Mouse (Mus musculus): ENCODE measurements at regions not wholly inside any gene's neighbourhood (a gene's known extent, or its start where the extent isn't known, plus 50 kb on each side); places are given as distances from the start of the nearest gene placed in this dataset.

DNA sequence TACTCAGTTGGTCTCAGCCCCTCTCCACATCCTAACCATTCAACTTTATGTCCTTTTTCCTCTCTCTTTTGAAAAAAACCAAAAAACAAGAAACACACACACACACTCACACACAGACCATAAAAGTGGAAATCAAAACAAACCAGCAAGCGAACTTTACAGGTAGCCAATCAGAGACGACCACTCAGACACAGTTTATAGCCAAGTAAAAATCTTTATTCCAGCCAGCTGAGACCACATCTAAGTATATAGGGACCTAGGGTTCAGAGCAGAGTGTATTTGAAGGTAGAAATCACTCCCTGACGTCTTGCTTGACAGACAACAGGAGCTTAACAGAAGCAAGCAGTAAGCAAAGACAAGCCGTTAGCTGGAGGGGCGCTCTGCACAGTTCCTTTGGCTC is 553.3 kb downstream of the Gm19410 start:
- no peak overlapping the region for H3K4me2 ChIP-seq (ENCODE audit: low read length)

DNA sequence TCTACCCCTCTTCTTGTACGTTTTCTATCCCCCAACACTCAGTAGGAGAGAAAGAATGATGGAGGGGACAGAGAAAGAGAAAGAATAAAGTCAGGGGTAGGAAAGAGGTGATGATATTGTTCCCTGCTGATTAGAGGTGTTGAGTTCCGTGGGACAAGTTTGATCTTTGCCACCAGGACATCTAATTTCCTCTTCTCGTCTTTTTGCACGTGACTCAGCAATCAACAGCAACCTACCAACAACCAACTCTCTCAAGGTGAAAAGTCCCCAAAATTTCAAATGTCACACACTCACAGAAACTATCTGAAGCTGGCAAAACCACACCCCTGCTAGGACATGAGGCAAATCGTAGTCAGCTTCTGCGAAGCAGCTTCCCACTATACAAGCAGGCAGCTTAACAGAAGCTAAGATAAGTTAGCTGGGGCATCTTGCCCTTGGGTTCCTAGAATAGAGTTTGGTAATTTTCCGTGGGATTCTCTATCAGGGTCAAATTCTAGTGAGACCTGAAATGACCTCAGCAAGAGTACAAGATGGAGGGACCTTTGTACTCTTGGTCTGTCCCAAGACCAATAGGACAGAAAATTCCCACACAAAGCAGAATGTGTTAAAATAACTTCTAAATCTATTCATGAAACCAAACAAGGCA is 553.8 kb downstream of the Gm19410 start:
- Histone ChIP-seq H3K36me3 (ENCODE audit: control insufficient read depth, insufficient read depth, low read length) (no peaks in the 10 kb centered on the region), H3K27ac (ENCODE audit: low read depth) (no peak overlapping the region), H3K9me3 (ENCODE audit: control insufficient read depth, low read length) (no peaks in the 10 kb centered on the region), H3K4me2 (ENCODE audit: low read length) (no peak overlapping the region), H3K9ac (ENCODE audit: low read length) (no peak overlapping the region), H3K27me3 (replicated peaks; ENCODE audit: control insufficient read depth, insufficient read depth, low read length) (no peaks in the 10 kb centered on the region), H3K4me1 (replicated peaks; ENCODE audit: control insufficient read depth, insufficient read depth, low read length) (no peaks in the 10 kb centered on the region), H3K4me3 (ENCODE audit: low read depth, low read length) (no peak overlapping the region)
- 58% methylated on average over 7 of the region's 7 CpGs for WGBS
- DNase-seq (ENCODE audit: low spot score), result no peak
- ATAC-seq (replicated peaks; ENCODE audit: low FRiP score, low TSS enrichment, low read depth), result no peak

More for the DNA sequence above, 553.3 kb downstream of the Gm19410 start:
- DNase-seq (ENCODE audit: low spot score) (no peak), ATAC-seq (replicated peaks; ENCODE audit: low FRiP score, low TSS enrichment, low read depth) (no peak)
- WGBS, result 45% methylated on average over 5 of the region's 5 CpGs
- H3K9ac ChIP-seq (ENCODE audit: low read length), result no peak overlapping the region
- no peak overlapping the region for H3K27ac ChIP-seq (ENCODE audit: low read depth)
- H3K4me1 ChIP-seq (replicated peaks; ENCODE audit: control insufficient read depth, insufficient read depth, low read length), result no peaks in the 10 kb centered on the region
- H3K9me3 ChIP-seq (ENCODE audit: control insufficient read depth, low read length), result no peaks in the 10 kb centered on the region
- no peak overlapping the region for H3K4me3 ChIP-seq (ENCODE audit: low read depth, low read length)
- H3K27me3 ChIP-seq (replicated peaks; ENCODE audit: control insufficient read depth, insufficient read depth, low read length), result no peaks in the 10 kb centered on the region
- H3K36me3 ChIP-seq (ENCODE audit: control insufficient read depth, insufficient read depth, low read length), result no peaks in the 10 kb centered on the region

DNA sequence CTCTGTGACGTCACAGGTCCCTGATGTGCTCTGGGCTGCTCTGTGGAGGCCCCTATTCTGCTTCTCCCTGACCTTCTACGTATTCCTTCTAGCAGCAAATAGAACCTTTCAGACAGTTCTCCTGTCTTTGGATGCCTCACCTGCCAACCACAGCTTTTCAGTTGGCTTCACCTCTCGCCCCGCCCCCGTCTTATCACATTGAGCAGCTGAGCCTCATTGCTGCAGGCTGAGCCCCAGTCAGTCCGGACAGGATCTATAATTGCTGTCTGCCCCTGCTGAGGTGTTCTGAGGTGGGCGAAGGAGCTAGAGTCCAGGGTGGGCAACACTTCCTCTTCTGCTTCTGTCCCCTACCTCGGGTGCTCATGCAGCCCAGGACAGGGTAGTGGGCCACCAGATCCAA is 556.5 kb downstream of the Gm19410 start:
- H3K9ac ChIP-seq (ENCODE audit: low read length), result no peak overlapping the region
- no peaks in the 10 kb centered on the region for H3K27me3 ChIP-seq (replicated peaks; ENCODE audit: control insufficient read depth, insufficient read depth, low read length)
- WGBS, result 67% methylated on average over 8 of the region's 8 CpGs
- H3K27ac ChIP-seq (ENCODE audit: low read depth), result no peak overlapping the region
- no peaks in the 10 kb centered on the region for H3K9me3 ChIP-seq (ENCODE audit: control insufficient read depth, low read length)
- ATAC-seq (replicated peaks; ENCODE audit: low FRiP score, low TSS enrichment, low read depth) (no peak), DNase-seq (ENCODE audit: low spot score) (no peak)
- no peak overlapping the region for H3K4me3 ChIP-seq (ENCODE audit: low read depth, low read length)
- H3K4me2 ChIP-seq (ENCODE audit: low read length), result no peak overlapping the region
- no peaks in the 10 kb centered on the region for H3K36me3 ChIP-seq (ENCODE audit: control insufficient read depth, insufficient read depth, low read length)
- no peaks in the 10 kb centered on the region for H3K4me1 ChIP-seq (replicated peaks; ENCODE audit: control insufficient read depth, insufficient read depth, low read length)

DNA sequence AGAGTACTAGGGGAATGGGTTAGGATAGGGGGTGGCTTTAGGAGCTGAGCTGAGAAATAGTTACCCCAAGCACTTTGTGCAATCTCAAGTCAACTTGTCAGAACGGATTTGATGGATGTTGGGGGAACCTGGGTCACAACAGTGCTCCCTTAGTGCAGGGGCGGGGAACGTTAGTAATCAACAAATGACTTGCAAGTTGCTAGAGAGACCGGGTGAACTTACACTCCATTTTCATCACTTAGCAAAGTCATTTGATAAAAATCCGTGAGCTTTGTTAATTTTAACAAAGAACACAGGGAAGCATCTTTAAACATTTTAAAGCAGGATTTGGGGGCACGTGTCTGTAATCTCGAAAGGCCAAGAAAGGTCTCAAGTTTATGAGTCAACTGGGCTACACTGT is 557.0 kb downstream of the Gm19410 start:
- Histone ChIP-seq H3K27ac (ENCODE audit: low read depth) (no peak overlapping the region), H3K36me3 (ENCODE audit: control insufficient read depth, insufficient read depth, low read length) (no peaks in the 10 kb centered on the region), H3K27me3 (replicated peaks; ENCODE audit: control insufficient read depth, insufficient read depth, low read length) (no peaks in the 10 kb centered on the region), H3K4me3 (ENCODE audit: low read depth, low read length) (no peak overlapping the region), H3K9me3 (ENCODE audit: control insufficient read depth, low read length) (no peaks in the 10 kb centered on the region), H3K9ac (ENCODE audit: low read length) (no peak overlapping the region), H3K4me1 (replicated peaks; ENCODE audit: control insufficient read depth, insufficient read depth, low read length) (no peaks in the 10 kb centered on the region), H3K4me2 (ENCODE audit: low read length) (no peak overlapping the region)
- ATAC-seq (replicated peaks; ENCODE audit: low FRiP score, low TSS enrichment, low read depth) (no peak), DNase-seq (ENCODE audit: low spot score) (no peak)
- 73% methylated on average over 7 of the region's 7 CpGs for WGBS

DNA sequence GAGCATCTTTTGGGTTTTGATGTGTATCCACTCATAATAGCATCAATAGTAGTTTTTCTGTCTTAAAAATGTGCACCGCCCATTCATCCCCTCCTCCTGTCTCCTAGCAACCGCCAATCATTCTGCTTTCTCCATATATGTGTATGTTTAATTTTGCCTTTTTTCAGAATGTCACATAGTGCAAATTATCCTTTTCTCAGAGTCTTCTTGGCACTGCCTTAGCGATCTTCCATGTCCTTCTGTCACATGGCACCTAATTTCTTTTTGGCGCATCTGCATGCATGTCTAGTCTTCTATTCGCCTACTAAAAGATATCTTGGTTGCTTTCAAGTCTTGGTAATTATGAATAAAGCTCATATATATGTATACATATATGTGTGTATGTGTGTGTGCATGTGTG is 573.0 kb downstream of the Gm19410 start:
- H3K4me3 ChIP-seq (ENCODE audit: low read depth, low read length), result no peak overlapping the region
- WGBS, result 92% methylated on average over 5 of the region's 5 CpGs
- DNase-seq (ENCODE audit: low spot score) (no peak), ATAC-seq (replicated peaks; ENCODE audit: low FRiP score, low TSS enrichment, low read depth) (no peak)
- H3K9ac ChIP-seq (ENCODE audit: low read length), result no peak overlapping the region
- no peaks in the 10 kb centered on the region for H3K9me3 ChIP-seq (ENCODE audit: control insufficient read depth, low read length)
- H3K27ac ChIP-seq (ENCODE audit: low read depth), result no peak overlapping the region
- no peaks in the 10 kb centered on the region for H3K4me1 ChIP-seq (replicated peaks; ENCODE audit: control insufficient read depth, insufficient read depth, low read length)
- no peak overlapping the region for H3K4me2 ChIP-seq (ENCODE audit: low read length)
- H3K36me3 ChIP-seq (ENCODE audit: control insufficient read depth, insufficient read depth, low read length), result no peaks in the 10 kb centered on the region
- H3K27me3 ChIP-seq (replicated peaks; ENCODE audit: control insufficient read depth, insufficient read depth, low read length), result no peaks in the 10 kb centered on the region

DNA sequence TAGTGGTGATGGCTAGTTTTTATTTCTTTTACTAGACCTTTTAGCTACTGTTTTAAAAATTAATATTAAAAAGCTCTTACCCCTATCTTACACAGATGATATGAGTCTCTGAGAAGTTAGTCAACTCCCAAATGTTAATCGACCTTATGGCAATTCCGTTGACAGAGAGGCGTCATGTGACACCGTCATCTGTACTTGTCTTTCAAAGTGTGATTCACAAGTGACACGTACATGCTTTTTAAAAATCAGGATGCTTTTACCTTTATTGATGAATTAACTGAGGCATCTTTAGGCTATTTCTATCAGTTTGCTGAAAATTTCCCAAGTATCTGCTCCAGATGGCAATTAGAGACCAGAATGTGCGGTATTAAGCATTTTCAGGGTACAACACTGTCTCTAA is 573.9 kb downstream of the Gm19410 start:
- DNase-seq (ENCODE audit: low spot score) (no peak), ATAC-seq (replicated peaks; ENCODE audit: low FRiP score, low TSS enrichment, low read depth) (no peak)
- H3K9me3 ChIP-seq (ENCODE audit: control insufficient read depth, low read length), result no peaks in the 10 kb centered on the region
- H3K36me3 ChIP-seq (ENCODE audit: control insufficient read depth, insufficient read depth, low read length), result no peaks in the 10 kb centered on the region
- no peak overlapping the region for H3K4me2 ChIP-seq (ENCODE audit: low read length)
- H3K27ac ChIP-seq (ENCODE audit: low read depth), result no peak overlapping the region
- WGBS, result 94% methylated on average over 6 of the region's 6 CpGs
- H3K4me3 ChIP-seq (ENCODE audit: low read depth, low read length), result no peak overlapping the region
- H3K9ac ChIP-seq (ENCODE audit: low read length), result no peak overlapping the region
- H3K4me1 ChIP-seq (replicated peaks; ENCODE audit: control insufficient read depth, insufficient read depth, low read length), result no peaks in the 10 kb centered on the region
- H3K27me3 ChIP-seq (replicated peaks; ENCODE audit: control insufficient read depth, insufficient read depth, low read length), result no peaks in the 10 kb centered on the region

DNA sequence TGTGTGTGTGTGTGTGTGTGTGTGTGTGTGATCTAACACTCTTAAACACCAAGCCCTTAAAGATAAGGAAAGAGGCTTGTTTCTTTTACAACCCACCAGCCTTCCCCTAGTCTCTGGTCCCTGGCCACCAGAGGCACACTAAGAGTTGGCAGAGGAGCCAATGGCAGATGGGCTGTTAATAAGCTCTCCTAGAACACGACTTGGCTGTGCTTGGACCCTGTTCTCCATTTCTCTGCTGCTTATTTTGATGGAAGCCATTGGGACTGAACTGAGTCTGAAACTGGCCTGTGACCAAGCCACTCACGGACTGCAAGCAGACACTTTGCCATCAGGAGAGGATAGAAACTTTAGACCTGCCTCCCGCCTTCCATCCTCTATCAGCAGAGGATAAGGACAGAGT is 574.9 kb downstream of the Gm19410 start:
- no peak for ATAC-seq (replicated peaks; ENCODE audit: low FRiP score, low TSS enrichment, low read depth)
- Histone ChIP-seq H3K4me3 (ENCODE audit: low read depth, low read length) (no peak overlapping the region), H3K27me3 (replicated peaks; ENCODE audit: control insufficient read depth, insufficient read depth, low read length) (no peaks in the 10 kb centered on the region), H3K36me3 (ENCODE audit: control insufficient read depth, insufficient read depth, low read length) (no peaks in the 10 kb centered on the region), H3K4me1 (replicated peaks; ENCODE audit: control insufficient read depth, insufficient read depth, low read length) (no peaks in the 10 kb centered on the region), H3K27ac (ENCODE audit: low read depth) (no peak overlapping the region), H3K4me2 (ENCODE audit: low read length) (no peak overlapping the region), H3K9me3 (ENCODE audit: control insufficient read depth, low read length) (no peaks in the 10 kb centered on the region), H3K9ac (ENCODE audit: low read length) (no peak overlapping the region)
- WGBS, result 75% methylated on average over 3 of the region's 3 CpGs
- no peak for DNase-seq (ENCODE audit: low spot score)

DNA sequence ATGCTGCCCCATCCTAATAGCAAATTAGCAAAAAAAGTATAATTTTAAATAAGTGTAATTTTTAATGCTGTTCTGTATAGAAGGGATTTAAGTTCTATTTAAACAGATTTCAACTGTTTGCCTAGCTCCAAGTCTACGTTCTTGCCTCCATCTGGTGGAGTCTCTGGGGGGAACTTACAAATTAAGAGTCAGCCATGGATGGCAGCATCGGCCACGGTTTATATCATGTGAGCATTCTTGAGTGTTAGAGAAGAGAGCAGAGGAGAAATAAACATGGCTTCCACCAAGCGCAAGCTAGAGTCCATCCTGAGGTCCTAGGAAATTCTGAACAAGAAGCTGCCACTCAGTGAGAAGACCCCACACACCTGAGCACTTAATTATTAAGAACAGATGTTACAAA is 576.4 kb downstream of the Gm19410 start:
- ATAC-seq (replicated peaks; ENCODE audit: low FRiP score, low TSS enrichment, low read depth), result no peak

DNA sequence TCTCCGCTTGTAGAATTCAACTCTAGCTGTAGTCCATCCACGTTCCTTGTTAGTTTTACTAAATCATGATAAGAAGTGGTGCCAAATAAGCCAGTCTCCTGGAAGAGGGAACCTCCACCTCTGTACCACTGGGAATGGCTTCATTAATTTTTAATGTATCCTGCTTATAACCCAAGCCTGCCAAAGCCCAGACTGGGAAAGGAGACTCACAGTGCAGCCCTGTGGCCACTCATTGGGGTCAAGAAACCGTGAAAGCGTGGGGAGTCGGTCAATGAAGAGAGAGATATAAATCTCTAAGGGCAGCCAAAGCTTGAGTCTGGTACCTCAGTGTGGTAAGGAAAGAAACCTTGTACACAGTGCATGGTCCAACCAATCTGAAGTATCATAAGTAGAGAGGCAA is 577.1 kb downstream of the Gm19410 start:
- ATAC-seq (replicated peaks; ENCODE audit: low FRiP score, low TSS enrichment, low read depth) (no peak), DNase-seq (ENCODE audit: low spot score) (no peak)
- Histone ChIP-seq H3K27ac (ENCODE audit: low read depth) (no peak overlapping the region), H3K4me1 (replicated peaks; ENCODE audit: control insufficient read depth, insufficient read depth, low read length) (no peaks in the 10 kb centered on the region), H3K4me3 (ENCODE audit: low read depth, low read length) (no peak overlapping the region), H3K36me3 (ENCODE audit: control insufficient read depth, insufficient read depth, low read length) (no peaks in the 10 kb centered on the region), H3K4me2 (ENCODE audit: low read length) (no peak overlapping the region), H3K9ac (ENCODE audit: low read length) (no peak overlapping the region), H3K27me3 (replicated peaks; ENCODE audit: control insufficient read depth, insufficient read depth, low read length) (no peaks in the 10 kb centered on the region), H3K9me3 (ENCODE audit: control insufficient read depth, low read length) (no peaks in the 10 kb centered on the region)
- 83% methylated on average over 5 of the region's 5 CpGs for WGBS

More for the DNA sequence above, 576.4 kb downstream of the Gm19410 start:
- Histone ChIP-seq H3K9ac (ENCODE audit: low read length) (no peak overlapping the region), H3K4me2 (ENCODE audit: low read length) (no peak overlapping the region), H3K4me1 (replicated peaks; ENCODE audit: control insufficient read depth, insufficient read depth, low read length) (no peaks in the 10 kb centered on the region), H3K27me3 (replicated peaks; ENCODE audit: control insufficient read depth, insufficient read depth, low read length) (no peaks in the 10 kb centered on the region), H3K4me3 (ENCODE audit: low read depth, low read length) (no peak overlapping the region), H3K27ac (ENCODE audit: low read depth) (no peak overlapping the region), H3K9me3 (ENCODE audit: control insufficient read depth, low read length) (no peaks in the 10 kb centered on the region), H3K36me3 (ENCODE audit: control insufficient read depth, insufficient read depth, low read length) (no peaks in the 10 kb centered on the region)
- WGBS, result 68% methylated on average over 4 of the region's 4 CpGs
- no peak for DNase-seq (ENCODE audit: low spot score)
